Mouse (Mus musculus): ENCODE results near the gene Agtpbp1. TPM values are rescaled to one million over a fixed set of nuclear protein-coding genes. Genes with fewer than 3 reads are reported as not detected.

Agtpbp1 gene
- total RNA-seq, 2 experiments from 2014 or later, result 82.2 to 97.3 TPM

DNA sequence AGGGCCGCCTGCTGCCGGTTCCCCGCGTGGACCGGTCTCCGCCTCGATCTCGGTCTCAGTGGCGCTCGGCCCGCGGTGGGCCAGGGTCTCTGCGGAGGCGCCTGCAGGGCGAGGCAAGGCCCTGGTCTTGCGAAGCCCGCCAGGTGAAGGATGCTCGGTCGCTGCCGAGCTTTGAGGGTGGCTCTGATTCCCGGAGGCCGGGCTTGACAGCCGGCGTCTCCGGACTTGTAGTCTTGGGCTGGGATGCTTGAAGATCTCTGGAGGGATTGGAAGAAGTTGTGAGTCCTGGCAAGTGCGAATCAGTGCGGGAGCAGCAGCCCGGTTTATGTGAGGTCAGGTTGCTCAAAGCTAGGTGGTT is 600 bp upstream of the Agtpbp1 start:
- DNase-seq, result no peak
- intact Hi-C loops (cut with DNase I), result loop anchor here (5.0 kb wide), 1 partner anchor 68 kb away; no protein-coding TSS in a partner anchor

DNA sequence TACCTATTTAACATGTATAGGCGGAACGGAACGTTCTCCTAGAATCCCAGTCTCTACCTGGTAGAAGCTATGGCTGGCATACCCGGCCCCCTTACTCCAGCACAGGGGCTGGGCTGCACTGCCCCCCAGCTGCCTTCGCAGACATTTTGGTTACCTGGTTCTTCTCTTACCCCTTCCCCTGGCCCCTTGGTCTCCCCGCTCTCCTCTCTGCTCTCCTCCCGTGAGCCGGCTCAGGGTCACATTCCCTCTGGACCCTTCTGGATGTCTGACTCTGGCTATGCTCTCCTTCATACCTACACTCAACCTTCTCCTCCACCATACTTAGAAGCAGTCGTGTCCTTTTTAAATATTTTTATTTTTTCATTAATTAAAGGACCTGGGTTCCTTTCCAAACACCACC is 546 bp downstream of the Agtpbp1 start:
- intact Hi-C loops (cut with DNase I), result loop anchor here (5.0 kb wide), 1 partner anchor 37 kb away; no protein-coding TSS in a partner anchor

DNA sequence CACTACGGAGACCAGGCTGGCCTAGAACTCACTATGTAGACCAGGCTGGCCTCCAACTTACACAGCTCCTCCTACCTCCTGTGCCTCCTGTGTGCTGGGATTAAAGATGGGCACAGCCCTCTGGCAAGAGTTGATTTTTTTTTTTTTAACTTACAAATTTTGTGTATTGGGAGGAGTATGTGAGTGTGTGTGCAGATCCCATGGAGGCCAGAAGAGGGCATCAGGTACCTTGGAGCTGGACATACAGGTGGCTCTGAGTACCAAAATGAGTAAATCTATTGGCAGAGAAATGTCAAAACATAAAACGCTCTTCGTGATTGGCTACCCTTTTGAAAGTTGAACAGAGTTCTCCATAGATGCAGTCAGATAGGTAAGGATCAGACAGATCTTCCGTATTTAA is 4.1 kb downstream of the Agtpbp1 start:
- intact Hi-C loops (cut with DNase I), result loop anchor here (5.0 kb wide), 1 partner anchor 34 kb away; no protein-coding TSS in a partner anchor
- DNase-seq, result no peak

More for the DNA sequence above, 546 bp downstream of the Agtpbp1 start:
- DNase-seq, result peak; percentile 35 to 41

DNA sequence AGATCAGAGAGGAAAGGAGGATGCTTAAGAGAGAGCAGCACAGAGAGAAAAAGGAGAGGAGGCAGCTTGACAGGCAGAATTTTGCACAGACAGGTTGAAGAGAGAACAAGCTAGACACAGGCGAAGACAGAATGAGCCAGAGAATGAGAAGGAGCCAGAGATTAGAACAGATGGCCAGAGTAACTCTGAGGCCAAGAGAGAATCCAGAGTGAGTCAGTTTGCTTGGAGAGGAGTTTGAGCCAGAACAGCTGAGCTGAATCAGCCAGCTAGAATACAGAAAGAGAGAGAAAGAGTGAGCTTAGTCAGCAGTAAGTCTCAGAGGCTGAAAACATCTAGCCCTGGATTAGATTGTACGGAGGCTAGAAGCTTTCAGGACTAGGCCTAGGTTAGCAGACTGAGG is 12.5 kb downstream of the Agtpbp1 start:
- intact Hi-C loops (cut with DNase I), result no loop called here
- peak; percentile 7 to 38 for DNase-seq

DNA sequence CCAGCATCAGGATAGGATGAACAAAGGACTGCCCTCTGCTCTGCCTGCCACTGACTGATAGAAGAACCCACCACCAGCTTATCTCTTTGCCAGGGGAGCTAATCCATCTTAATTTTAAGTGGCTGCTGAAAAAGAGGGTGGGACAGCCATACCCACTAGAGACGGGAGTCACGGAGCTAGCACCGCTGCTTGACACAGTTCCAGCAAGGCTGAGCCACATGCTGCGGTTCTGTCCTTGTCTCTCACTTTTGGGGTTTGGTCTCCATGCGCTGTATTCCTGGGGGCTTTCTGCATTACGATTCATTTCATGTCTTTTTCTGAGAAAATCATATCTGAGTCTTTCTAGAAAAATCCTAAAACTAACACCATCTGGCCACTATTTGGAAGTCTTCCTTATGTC is 13.9 kb downstream of the Agtpbp1 start:
- intact Hi-C loops (cut with DNase I), result no loop called here
- no peak for DNase-seq

DNA sequence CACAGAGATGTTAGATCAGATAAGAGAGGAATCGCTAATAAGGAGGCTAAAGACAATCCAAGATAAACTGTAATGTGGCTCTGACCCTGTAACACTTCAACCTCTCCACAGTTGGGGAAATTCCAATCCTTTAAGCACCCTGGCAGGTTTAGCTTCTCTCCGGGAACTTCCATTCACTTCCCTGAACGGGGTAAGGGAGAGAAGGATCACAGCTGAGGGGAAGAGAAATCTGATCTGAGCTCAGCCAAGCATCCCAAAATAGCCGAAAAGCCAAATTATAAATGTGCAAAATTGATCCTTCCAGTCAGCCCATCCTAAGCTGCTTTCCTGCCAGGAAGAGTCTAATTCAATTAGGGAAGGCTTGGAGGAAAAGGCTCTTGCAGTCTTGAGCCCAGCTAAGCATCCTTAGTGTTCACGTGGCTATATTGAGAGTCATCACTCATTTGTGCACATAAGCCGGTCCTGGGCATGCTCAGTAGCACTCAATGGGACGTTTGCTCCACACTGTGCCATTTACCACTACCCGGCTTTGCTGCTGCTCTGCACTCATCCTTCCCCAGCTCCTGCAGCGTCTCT is 19.0 kb downstream of the Agtpbp1 start:
- intact Hi-C loops (cut with DNase I), result no loop called here
- no peak for DNase-seq

DNA sequence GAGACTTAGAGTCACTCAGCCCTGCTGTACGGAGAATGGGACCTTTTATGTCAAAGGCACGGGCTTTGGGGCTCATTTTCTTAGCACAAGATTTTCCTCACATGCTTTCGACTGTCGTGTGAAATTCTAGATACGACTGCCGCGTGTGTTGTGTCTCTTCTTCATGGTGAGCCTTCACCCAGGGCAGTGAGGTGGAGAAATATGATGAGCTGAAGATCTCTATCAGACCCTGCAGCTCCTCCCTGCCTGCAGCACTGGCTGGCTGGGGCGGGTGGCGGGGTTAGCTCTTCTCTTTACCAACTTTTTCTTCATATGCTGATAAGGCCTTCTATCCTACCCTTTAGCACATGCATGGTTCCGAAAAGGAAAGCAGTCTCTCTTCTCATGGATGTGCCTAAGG is 20.1 kb downstream of the Agtpbp1 start:
- DNase-seq, result no peak
- intact Hi-C loops (cut with DNase I), result no loop called here

DNA sequence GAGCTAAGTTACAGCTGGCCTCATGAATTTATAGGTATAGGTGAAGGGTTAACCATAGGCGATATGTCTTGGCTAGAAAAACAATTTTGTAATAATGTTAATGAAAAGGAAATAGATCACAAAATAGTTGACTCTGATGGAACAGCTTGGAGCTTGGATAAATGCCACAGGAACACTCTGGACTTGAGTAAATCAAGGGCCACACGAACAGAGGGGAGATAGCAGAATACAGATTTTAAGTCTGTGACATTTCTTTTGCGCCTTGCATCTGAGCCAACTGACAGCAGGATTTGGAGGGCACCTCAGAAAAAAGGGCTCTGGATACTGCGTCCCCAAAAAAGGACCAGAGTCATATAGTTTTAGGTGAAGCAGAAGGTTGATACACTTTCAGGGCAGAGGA is 20.5 kb downstream of the Agtpbp1 start:
- intact Hi-C loops (cut with DNase I), result no loop called here

DNA sequence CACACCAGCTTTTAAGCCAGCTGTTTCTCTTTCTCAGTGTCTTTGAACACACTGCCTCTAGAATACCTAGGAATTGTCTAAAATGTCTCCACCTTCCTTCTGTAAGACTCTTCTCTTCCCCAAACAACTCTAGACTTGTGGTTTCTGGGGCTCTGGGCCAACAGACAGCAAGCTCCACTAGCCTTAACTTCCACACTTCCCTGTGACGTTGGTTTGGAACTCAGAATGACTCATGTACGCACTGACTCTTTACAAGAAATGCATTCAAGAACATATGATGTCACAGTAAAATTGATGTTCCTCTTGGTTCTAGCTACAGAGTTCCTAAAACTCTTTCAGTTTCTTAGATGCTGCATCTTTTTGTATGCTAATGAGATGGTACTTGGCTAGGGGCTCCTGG is 22.6 kb downstream of the Agtpbp1 start:
- DNase-seq, result no peak
- intact Hi-C loops (cut with DNase I), result no loop called here

More for the DNA sequence above, 20.5 kb downstream of the Agtpbp1 start:
- DNase-seq, result no peak

DNA sequence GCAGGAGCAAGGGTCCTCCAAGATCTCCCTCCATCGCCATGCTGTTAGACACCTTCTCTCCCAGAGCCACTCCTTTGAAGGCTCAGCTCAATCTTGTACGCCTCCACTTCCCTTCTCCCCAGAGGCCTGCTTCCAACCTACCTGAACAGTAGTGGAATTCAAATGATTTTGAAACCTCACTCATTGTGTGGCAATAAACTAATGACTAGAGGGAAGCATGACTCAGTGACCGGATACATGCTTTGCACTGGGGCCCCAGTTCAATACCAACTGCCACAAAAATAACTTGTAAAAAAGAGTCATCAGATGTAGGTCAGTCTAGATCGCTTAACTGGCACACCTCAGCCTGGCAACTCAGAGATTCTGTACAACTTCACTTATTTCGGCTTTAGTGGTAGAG is 26.3 kb downstream of the Agtpbp1 start:
- no peak for DNase-seq
- intact Hi-C loops (cut with DNase I), result loop anchor here (2.0 to 5.0 kb wide), 2 partner anchors 24 to 51 kb away; no protein-coding TSS in a partner anchor

DNA sequence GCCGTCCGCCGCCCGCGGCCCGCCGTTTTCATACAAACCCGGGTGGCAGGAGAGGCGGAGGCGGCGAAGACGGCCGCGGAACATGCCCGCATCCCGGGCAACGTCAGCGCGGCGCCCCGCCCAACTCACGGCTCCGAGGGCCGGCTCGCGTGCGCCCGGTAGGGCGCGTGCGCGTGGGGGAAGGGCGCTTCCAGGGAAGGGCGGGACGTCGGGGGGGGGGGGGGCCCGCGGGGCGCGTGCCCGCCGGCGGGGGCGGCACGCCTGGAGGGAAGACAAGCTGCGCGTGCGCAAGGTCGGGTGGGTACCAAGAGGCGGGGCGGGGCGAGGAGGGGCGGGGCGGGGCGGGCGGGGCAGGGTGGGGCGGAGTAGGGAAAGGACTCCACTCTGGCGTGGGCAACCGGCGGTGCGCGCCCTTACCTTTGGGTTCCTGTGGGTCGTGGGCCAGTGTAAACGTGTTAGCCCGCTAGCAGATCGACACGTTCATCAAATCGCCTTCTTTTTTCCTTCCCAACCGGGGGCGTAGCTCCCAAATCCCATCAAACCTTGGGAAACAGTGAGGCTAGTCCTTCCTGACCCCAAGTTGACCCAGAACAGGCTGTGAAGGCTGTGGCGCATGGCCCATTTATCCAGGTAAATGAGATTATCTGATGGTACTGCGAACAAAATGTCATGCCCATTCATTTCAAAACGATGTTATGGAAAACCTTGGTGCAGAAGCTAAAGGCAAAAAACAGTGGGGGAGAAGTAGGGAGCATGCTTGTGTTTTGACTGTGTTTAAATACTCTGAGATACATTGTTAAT is 27.6 kb downstream of the Agtpbp1 start:
- intact Hi-C loops (cut with DNase I), result loop anchor here (5.0 kb wide), 1 partner anchor 50 kb away; no protein-coding TSS in a partner anchor
- peak; percentile 94 to 95 for DNase-seq

DNA sequence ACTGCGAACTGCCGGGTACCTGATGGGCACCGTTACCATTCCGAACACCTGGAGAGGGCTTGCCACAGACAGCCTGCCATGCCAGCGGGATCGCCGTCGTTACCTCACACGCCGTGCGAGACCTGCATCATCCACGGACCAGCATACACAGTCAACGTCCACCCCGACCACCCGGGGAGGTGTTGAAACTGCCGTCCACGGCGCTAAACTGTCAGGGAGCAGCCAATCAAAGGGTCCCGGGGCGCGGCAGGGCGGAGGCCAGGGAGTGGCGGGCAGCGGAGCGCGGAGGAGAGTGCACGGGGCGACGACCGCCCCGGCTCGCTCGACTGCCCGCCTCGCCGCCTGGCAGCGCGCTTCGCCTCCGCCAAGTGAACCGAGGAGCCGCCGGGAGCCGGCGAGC is 28.4 kb downstream of the Agtpbp1 start:
- DNase-seq, result peak; percentile 57 to 64
- intact Hi-C loops (cut with DNase I), result loop anchor here (5.0 kb wide), 1 partner anchor 49 kb away; no protein-coding TSS in a partner anchor

DNA sequence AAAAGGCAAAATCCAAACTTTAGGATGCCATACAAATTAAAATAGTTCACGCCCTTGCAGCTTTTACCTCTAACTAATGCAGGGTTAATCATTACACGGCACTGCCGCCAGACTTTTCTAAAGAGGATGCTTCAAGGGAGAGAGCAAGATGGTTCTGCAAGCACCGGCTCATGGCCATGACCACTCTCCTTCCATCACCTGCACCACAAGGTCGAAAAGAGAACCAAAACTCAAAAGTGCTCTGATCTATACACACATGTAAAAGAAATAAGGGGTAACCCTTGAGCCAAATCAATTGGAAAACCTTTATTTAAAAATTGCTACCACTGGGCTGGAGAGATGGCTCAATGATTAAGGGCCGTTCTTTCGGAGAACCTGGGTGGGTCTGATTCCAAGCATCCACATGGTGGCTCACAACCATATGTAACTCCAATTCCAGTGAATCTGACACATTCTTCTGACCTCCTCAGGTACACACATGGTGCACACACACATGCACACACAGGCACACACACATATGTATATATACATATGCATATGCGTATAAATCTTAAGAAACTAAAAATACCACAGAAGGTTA is 29.3 kb downstream of the Agtpbp1 start:
- DNase-seq, result no peak
- intact Hi-C loops (cut with DNase I), result loop anchor here (5.0 kb wide), 1 partner anchor 48 kb away; no protein-coding TSS in a partner anchor

DNA sequence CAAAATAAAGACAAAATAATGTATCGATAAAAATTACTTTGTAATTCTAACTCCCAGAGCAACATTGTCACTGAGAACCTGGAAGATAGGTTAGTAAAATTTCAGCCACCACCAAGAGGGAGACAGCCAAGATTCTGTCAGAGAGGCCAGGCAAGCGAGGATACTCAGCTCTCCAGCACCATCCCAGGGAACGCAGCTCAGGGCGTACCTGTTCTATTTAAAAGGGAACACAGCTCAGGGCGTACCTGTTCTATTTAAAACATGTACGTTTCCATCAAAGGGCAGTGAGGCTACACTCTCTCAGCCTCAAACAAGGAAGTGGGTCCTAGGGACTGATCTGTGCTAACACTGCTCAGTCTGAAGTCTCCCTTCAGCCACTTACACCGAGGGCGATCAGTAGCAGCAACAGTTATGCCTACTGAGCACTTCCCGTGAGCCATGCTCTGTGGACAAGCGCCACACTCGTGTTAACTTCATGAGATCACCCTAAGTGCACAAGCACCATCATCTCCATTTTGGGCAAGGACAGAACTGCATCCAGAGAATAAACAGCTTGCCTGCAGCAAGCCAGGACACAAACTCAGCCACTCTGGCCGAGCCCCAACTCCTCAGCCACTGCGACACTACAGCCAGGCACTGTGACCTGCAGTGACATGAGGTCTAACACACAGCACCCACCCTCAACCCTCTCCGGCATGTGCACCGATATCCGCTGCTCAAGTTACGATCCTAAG is 30.1 kb downstream of the Agtpbp1 start:
- peak in 1 of 2 experiments; percentile 27 for DNase-seq
- intact Hi-C loops (cut with DNase I), result loop anchor here (5.0 kb wide), 1 partner anchor 48 kb away; no protein-coding TSS in a partner anchor

DNA sequence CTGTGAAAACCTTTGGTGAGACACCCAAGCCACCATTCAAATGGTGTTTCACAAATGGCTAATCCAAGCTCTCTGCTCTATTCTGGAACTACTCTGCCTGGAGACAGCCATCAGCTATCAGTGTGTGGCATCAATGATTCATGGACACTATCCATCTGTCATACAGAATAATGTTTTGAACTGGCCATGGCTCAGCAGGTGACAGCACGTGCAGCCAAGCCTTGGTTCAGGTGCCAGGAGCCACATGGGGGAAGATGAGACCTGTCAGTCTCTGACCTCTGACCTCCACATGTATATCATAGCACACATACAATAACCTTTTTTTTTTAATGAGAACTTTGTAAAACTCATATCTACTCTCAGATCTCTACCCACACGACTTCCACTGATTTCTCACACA is 32.3 kb downstream of the Agtpbp1 start:
- intact Hi-C loops (cut with DNase I), result no loop called here
- no peak for DNase-seq

DNA sequence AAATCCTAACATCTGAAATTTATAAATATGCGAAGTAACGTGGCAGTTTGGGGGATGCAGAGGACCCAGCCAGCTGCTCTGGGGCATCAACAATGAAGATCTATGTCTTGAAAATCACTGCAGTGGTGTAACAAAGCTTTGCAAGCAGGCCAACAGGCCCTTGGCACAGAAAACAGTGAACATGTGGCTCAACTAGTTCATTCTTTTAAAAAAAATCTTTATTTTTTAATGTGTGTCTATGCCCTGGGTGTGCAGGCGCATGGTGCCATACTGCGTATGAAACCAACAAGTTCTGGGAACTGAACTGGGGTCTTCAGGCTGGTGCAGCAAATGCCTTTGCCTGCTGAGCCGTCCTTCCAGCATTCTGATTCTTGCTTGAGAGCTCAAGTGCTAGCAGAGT is 32.7 kb downstream of the Agtpbp1 start:
- no peak for DNase-seq

DNA sequence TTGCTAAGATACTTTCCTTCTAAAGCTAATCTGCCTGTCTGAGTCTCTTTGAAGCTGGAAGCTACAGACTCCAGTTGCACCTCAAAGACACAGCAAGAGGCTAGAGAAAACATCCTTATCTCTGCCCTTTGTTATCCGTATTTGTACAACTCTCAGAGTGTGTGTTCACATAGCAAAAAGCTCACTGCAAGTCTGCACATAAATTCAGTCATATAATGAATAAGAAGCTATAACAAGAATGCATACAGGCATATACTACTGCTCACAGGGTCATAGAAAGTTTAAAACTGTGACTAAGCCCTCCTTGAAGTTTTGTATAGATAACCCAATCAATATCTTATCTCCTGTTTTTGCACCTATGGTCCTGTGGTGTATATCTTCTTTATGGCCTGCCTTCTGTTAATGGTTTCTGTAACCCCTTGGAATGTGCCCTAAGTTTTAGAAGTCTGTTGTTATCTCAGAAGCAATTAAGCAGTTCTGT is 35.7 kb downstream of the Agtpbp1 start:
- intact Hi-C loops (cut with DNase I), result loop anchor here (5.0 kb wide), 1 partner anchor 33 kb away; no protein-coding TSS in a partner anchor
- DNase-seq, result no peak

More for the DNA sequence above, 32.7 kb downstream of the Agtpbp1 start:
- intact Hi-C loops (cut with DNase I), result no loop called here

DNA sequence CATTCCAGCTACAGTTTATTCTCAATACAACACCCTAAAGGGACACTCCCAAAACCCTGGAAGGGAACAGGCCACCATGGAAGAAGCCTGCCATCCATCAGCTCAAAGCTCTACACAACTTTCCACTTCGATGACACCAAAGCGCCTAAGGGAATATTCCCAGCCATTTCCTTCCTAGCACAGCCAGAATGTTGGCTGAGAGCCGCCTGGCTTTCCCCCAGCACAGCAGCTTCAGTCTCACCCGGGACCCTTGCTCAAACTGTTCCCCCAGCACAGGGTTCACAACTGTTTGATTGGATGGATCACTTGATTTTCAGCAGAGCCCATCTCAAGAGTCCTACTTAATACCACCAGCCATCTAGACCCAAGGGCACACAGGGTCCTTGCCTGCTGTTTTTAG is 37.3 kb downstream of the Agtpbp1 start:
- intact Hi-C loops (cut with DNase I), result loop anchor here (5.0 kb wide), 1 partner anchor 35 kb away; no protein-coding TSS in a partner anchor
- peak; percentile 51 to 62 for DNase-seq

DNA sequence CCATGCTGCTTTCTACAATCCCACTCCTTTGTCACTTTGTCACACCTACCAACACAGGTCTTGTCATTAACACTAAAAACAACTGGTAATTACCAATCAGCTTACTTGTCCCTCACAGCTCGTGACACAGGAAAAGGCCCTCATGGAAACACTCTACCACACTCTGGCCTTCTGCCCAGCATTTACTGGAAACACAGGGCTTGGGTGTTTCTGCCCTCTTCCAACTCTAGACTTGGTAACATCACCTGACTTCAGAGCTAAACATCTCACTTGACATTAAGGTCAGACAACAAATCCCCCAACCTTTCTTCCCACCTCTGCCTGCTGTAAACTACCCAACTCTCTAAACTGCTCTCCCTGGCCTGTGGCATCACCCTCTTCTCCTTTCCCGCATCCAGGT is 37.9 kb downstream of the Agtpbp1 start:
- peak; percentile 45 to 46 for DNase-seq
- intact Hi-C loops (cut with DNase I), result loop anchor here (5.0 kb wide), 1 partner anchor 35 kb away; no protein-coding TSS in a partner anchor

DNA sequence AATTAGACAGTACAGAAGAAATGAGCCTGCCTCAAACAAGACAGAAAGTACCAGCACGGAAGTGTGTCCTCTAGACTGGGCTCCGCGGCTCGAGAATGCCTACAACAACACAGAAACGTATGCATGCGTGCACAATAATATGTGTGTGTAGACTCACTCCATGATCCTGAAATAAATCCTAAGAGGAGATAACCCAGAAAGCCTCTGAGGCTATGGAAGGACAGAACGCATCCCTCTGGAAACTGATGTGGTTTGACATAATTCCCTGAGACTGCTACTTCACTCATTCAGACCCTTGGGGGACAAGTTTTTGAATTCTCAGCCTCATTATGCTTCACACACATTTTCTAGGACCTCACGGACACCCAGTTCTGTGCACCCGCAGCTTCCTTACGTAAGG is 42.6 kb downstream of the Agtpbp1 start:
- no peak for DNase-seq
- intact Hi-C loops (cut with DNase I), result no loop called here
